Mouse (Mus musculus) stomach, embryonic 16.5 days (tissue): ENCODE results near the gene Tmem206. TPM values are rescaled to one million over a fixed set of nuclear protein-coding genes. Genes with fewer than 3 reads are reported as not detected.

Experiments used
- ATAC-seq: fragments of 200-750 bp; cut with Nextera tagmentation; 2 replicates; pipeline ENCODE4 v1.8.0; 2017; ENCODE audit warnings: moderate number of reproducible peaks, moderate TSS enrichment; ENCODE audit not compliant: insufficient read depth, low FRiP score
- H3K27ac ChIP-seq: fragments of 300-500 bp; sonication (generic); 2 replicates; pipeline ENCODE4 v1.5.1; 2014; ENCODE audit warnings: low read length
- H3K27me3 ChIP-seq: fragments of 300-500 bp; sonication (generic); 2 replicates; pipeline ENCODE4 v1.6.1; 2014; ENCODE audit warnings: low read length, control low read depth, mixed read lengths; ENCODE audit not compliant: control insufficient read depth, insufficient read depth
- H3K36me3 ChIP-seq: fragments of 300-500 bp; sonication (generic); 2 replicates; pipeline ENCODE4 v1.6.1; 2014; ENCODE audit warnings: low read length; ENCODE audit not compliant: control insufficient read depth, insufficient read depth
- H3K4me1 ChIP-seq: fragments of 300-500 bp; sonication (generic); 2 replicates; pipeline ENCODE4 v1.6.1; 2014; ENCODE audit warnings: low read length, control low read depth, mixed read lengths; ENCODE audit not compliant: control insufficient read depth, insufficient read depth
- H3K4me2 ChIP-seq: fragments of 300-500 bp; sonication (generic); 2 replicates; pipeline ENCODE4 v1.6.1; 2014; ENCODE audit warnings: low read depth, low read length, mixed read lengths
- H3K4me3 ChIP-seq: fragments of 300-500 bp; sonication (generic); replicated peaks from 2 replicates; pipeline ENCODE4 v1.5.1; 2014; ENCODE audit warnings: mild to moderate bottlenecking, low read length
- H3K9ac ChIP-seq: fragments of 300-500 bp; sonication (generic); 2 replicates; pipeline ENCODE4 v1.6.1; 2014; ENCODE audit warnings: low read length
- H3K9me3 ChIP-seq: fragments of 300-500 bp; sonication (generic); replicated peaks from 2 replicates; pipeline ENCODE4 v1.6.1; 2016; ENCODE audit warnings: low read length, control low read depth; ENCODE audit not compliant: control insufficient read depth
- WGBS: fragments of 180-500 bp; shearing (Covaris S2); extraction: QIAGEN DNeasy Blood & Tissue Kit; methylation state at CpG from one replicate; pipeline ENCODE4 v1.1.7; 2014; 5-methylcytosine and 5-hydroxymethylcytosine counted together
- polyA plus RNA-seq: library from polyadenylated mRNA; unstranded; fragments of >200 nt; fragmentation: Nextera tagmentation; extraction: Ambion mirVana; gene quantifications from 2 replicates; pipeline ENCODE4 v1.2.1, GENCODE M21; 2015

Tmem206 gene
- polyA plus RNA-seq, 1 experiment from 2014 or later, result 18.2 TPM

DNA sequence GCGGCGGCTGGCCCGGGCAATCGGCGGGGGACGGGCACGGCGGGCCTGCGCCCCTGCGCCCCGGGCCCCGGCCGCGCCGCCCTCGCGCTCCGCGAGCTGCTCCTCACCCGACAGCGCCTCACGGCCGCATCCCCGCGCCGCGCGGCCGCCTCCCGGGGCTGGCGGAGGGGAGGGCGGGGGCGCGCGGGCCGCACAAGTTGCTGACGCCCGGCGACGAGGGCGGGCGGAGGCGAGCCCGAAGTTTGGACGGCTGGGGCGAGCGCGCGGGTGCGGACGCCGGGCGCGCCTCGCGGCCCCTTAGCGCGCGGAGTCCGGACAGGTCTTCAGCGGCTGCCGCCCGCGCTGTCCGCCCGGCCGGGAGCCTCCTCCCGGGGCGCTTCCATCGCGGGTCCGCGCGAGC lies 70.7 kb downstream of the Tmem206 start:
- H3K9ac ChIP-seq, result peak overlapping the region; percentile 97
- no peaks in the 10 kb centered on the region for H3K9me3 ChIP-seq
- H3K27me3 ChIP-seq, result no peaks in the 10 kb centered on the region
- H3K4me3 ChIP-seq, result peak overlapping the region; percentile 93
- peak overlapping the region; percentile 98 for H3K27ac ChIP-seq
- peaks cover 9% of the 10 kb centered on the region for H3K4me1 ChIP-seq
- H3K36me3 ChIP-seq, result no peaks in the 10 kb centered on the region
- H3K4me2 ChIP-seq, result peak overlapping the region; percentile 62
- peak; percentile 11; the same call in 1 of the 2 replicates for ATAC-seq
- WGBS, result under 1% methylated on average over 55 of the region's 74 CpGs

DNA sequence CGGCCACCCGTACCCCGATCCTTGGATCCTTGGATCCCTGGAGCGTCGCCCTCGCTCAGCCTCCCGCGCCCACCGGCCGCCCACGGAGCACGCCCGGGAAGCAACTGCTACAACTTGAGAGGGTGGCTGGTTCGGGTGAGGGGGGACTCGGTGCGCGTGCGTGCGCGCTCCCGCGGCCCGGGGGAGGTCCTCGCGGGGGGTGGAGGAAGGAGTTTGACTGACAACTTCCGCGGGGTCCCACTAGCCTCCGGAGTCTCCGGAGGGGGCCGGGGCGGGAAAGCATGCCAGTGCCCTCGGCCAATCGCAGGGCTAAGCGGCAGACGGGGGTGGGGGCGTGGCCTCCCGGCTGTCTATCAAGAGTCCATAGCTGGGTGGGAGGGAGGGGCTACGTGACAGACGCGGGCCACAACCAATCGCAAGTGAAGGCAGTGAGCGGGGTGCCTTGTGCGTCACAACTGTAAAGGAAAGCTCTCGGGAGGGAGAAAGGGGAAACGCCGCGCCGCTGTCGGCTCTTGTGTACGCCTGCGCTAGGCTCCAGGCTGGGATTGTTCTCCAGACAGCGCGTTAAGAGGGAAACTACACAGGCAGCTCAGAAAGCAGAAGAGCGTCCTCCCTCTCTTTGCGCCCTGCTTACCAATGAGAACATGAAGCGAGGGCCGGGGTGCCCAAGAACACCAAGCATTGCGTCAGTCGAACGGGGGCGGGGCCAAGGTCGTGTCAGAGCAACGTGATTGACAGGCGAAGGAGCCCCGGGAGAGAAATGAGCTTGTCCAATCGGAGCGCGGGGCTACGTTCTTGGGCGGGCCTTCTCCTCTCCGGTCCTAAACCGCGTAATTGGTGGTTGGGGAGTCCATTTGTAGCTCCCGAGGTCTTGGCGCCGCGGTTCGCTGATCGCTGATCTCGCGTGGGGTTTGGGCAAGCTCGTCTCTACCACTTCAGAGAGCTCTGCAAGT lies 71.5 kb downstream of the Tmem206 start:
- ATAC-seq, result peak; percentile 97
- H3K27ac ChIP-seq, result peak overlapping the region; percentile 99
- no peaks in the 10 kb centered on the region for H3K36me3 ChIP-seq
- H3K9ac ChIP-seq, result peak overlapping the region; percentile 97
- under 1% methylated on average over 81 of the region's 82 CpGs for WGBS
- H3K27me3 ChIP-seq, result no peaks in the 10 kb centered on the region
- peak overlapping the region; percentile 93 for H3K4me3 ChIP-seq
- peak overlapping the region; percentile 62 for H3K4me2 ChIP-seq
- H3K4me1 ChIP-seq, result peaks cover 6% of the 10 kb centered on the region; the same call in 1 of the 2 replicates
- H3K9me3 ChIP-seq, result no peaks in the 10 kb centered on the region

Other genes with a start within 250 kb of the Tmem206 start
- 8.0 and 8.4 TPM in 2 replicates for gene Batf3, start 228.1 kb upstream of the Tmem206 start, polyA plus RNA-seq
- gene Fam71a, start 161.1 kb upstream of the Tmem206 start, polyA plus RNA-seq, result not detected in 2 replicates
- 4.7 and 5.9 TPM in 2 replicates for gene Atf3, start 107.9 kb upstream of the Tmem206 start, polyA plus RNA-seq
- 86.0 and 91.3 TPM in 2 replicates for gene Nenf, start 7.7 kb upstream of the Tmem206 start, polyA plus RNA-seq
- 13.9 and 14.7 TPM in 2 replicates for gene Ppp2r5a, start 77.4 kb downstream of the Tmem206 start, polyA plus RNA-seq
- 37.6 and 39.9 TPM in 2 replicates for gene Dtl, start 249.6 kb downstream of the Tmem206 start, polyA plus RNA-seq
- 46.1 and 47.8 TPM in 2 replicates for gene Ints7, start 249.7 kb downstream of the Tmem206 start, polyA plus RNA-seq